Mouse (Mus musculus) left cerebral cortex, postnatal 10 days (tissue): ENCODE results near the gene Lyg2. TPM values are rescaled to one million over a fixed set of nuclear protein-coding genes. Genes with fewer than 3 reads are reported as not detected.

Experiments used
- DNase-seq, 2 experiments: peaks; one replicate each; pipeline ENCODE4 v3.0.0; 2021 to 2022; ENCODE audit warnings: low spot score in 2 of 2, mixed read lengths in 1 of 2; ENCODE audit errors: extremely low spot score in 1 of 2
- intact Hi-C: fragments of 180-260 bp; cut with DNase I; formaldehyde crosslinking; loops from one replicate; pipeline ENCODE4 v1.15.1; 2025
- total RNA-seq, 2 experiments: library from RNA; stranded (reverse); gene quantifications; 2 replicates each; pipeline ENCODE4 v1.2.3; 2021

The Lyg2 gene
- not detected for total RNA-seq

GRCm38 (mm10) chr1:37916393-37916792 lies at the start of gene Lyg2:
Gene Lyg2 (minus strand): TSS chr1:37916493.
- intact Hi-C loops: no loop called here
- no peak for DNase-seq

DNA sequence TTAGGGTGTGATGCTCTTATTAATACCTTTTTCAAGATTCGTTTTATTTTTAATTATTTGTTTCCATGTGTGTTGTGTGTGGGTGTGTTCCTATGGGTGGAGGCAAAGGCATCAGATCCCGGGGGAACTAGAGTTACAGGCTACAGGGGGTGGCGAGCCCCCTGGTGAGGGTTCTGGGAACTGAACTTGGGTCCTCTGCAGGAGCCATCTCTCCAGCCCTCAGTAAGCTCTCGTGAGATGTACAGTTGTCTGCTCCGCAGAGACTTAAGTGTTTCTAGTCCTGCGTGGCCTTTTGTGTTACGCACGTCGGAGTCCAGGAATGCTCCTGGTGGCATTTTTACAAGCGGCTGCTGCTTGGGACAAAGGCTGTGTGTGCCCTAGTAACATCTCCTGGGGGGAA lies 49.3 kb upstream of the Lyg2 start:
- no peak for DNase-seq
- intact Hi-C loops: no loop called here

DNA sequence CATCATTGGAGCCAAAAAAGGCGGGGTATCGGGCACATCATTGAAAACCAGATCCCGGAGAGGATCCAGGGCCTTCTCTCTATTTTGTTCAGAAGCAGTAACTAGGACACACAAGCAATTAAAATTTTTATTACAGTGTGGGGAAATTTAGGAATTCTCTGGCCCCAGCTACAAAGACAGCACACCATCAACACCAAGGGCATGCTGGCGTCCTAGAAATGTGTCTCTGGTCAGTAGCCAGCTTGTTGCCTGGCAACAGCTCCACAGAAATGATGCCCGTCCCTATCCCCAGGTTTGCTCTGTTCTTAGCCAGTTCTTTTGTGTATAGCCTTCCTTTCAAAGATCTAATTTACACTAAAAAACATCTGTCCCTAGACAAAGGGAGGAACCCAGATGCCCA lies 43.2 kb upstream of the Lyg2 start:
- intact Hi-C loops: no loop called here
- peak; percentile 27 to 34 for DNase-seq

- DNase-seq: no peak
- intact Hi-C loops: no loop called here
Observed at GRCm38 (mm10) chr1:37958516-37958915, 42.2 kb upstream of the Lyg2 start.

- intact Hi-C loops: no loop called here
Observed at GRCm38 (mm10) chr1:37957659-37958058, 41.4 kb upstream of the Lyg2 start, which contains the start of gene Lyg1. Gene Lyg1 (minus strand): TSS chr1:37957759.

GRCm38 (mm10) chr1:37956690-37957431 lies 40.6 kb upstream of the Lyg2 start:
- DNase-seq: peak; percentile 51 to 57
- intact Hi-C loops: no loop called here

More at GRCm38 (mm10) chr1:37957659-37958058, 41.4 kb upstream of the Lyg2 start, which contains the start of gene Lyg1:
- no peak for DNase-seq

DNA sequence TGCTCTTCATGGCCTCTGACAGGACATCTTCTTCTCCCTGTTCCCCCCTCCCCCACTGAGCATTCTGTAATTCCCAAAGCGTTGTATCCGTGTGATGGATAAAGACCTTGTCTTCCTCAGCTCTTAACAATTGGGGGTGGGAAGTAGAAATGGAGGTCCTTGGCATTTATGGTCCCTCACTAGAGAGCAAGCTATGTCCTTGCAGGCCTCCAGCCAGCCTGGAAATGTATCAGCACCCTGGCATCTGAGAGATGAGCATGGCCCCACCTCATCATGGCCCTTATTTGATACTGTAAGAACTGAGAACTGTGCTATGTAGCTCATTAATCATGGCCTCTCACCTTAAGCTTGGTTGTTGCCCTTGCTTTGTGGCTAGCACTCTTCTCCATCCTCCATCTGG lies 39.0 kb upstream of the Lyg2 start:
- intact Hi-C loops: no loop called here
- no peak for DNase-seq

GRCm38 (mm10) chr1:37954786-37955185 lies 38.5 kb upstream of the Lyg2 start:
- intact Hi-C loops: no loop called here

DNA sequence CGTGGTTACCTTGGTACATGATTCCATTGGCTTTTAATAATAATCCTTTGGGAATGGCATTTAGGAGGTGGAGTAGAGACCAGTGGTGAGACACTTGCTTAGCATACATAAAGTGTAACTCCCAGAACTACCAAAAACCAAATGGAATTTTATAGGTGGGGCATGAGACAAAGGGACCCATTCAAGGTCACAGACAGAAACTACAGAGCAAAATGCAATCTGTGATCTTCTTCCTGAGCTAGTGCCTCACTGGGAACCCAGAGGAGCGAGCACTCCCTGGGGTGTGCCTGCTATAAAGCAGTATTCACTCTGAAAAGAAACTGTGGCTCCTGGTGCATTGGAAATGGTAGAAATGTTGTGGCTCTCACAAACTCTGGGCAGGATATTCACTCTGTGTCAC lies 32.6 kb upstream of the Lyg2 start:
- DNase-seq: no peak
- intact Hi-C loops: no loop called here

More at GRCm38 (mm10) chr1:37954786-37955185, 38.5 kb upstream of the Lyg2 start:
- no peak for DNase-seq

GRCm38 (mm10) chr1:37931806-37932205 lies 15.5 kb upstream of the Lyg2 start:
- DNase-seq: no peak
- intact Hi-C loops: no loop called here

GRCm38 (mm10) chr1:37925971-37926370 lies 9.7 kb upstream of the Lyg2 start:
- DNase-seq: no peak
- intact Hi-C loops: loop anchor here (10.0 kb wide), 1 partner anchor 49 kb away; no protein-coding TSS in a partner anchor

GRCm38 (mm10) chr1:37922536-37922935 lies 6.2 kb upstream of the Lyg2 start:
- no peak for DNase-seq
- intact Hi-C loops: loop anchor here (10.0 kb wide), 1 partner anchor 52 kb away; no protein-coding TSS in a partner anchor

DNA sequence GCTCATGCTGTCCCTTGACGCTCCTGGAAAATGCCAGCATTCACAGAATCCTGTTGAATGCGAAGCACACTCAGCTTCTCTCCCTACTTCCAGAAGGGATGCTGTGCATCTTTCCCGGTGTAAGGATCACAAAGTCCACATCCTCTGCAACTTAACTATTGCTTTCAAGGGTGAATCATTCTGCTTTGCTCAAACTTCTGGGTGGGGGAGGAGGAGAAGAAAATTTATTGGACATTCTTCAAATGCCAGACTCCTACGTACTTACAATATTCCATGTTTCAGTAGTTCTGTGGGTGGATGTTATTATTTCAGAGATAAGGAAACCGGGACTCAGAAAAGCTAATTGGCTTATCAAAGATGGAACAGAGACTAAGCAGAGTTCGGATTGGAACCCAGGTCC lies 1.8 kb upstream of the Lyg2 start:
- intact Hi-C loops: no loop called here
- no peak for DNase-seq

DNA sequence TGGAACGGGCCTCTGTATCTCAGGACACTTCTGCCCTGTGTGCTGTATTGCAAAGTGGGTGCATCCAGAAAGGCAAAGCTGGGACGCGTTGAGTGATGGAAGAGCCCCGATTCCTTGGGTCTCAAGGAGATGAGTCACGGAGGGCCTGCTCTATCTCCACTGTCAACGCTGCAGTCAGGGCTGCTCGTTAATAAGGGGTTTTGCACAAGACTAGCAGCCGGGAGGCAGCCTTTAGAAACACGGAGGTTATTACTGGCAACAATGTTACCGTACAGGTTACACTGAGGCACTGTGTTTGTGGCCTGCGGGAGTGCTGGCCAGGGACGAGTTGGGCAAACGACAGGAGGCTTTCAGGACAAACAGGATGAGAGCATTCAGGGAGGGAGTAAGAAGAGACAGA lies 1.4 kb upstream of the Lyg2 start:
- DNase-seq: no peak
- intact Hi-C loops: no loop called here

DNA sequence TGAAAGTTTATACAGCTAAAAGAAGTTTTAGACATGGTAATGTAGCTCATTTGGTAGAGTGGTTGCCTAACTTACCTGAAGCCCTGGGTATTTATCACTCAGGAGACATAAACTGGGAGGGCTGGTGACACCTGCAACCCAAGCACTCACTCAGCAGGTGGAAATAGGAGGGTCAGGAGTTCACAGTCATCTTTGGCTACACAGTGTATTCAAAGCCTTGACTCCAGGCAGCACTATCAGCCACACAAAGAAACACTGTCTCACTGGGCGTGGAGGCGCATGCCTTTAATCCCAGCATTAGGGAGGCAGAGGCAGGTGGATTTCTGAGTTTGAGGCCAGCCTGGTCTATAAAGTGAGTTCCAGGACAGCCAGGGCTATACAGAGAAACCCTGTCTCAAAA lies 3.5 kb downstream of the Lyg2 start:
- intact Hi-C loops: no loop called here
- no peak for DNase-seq

DNA sequence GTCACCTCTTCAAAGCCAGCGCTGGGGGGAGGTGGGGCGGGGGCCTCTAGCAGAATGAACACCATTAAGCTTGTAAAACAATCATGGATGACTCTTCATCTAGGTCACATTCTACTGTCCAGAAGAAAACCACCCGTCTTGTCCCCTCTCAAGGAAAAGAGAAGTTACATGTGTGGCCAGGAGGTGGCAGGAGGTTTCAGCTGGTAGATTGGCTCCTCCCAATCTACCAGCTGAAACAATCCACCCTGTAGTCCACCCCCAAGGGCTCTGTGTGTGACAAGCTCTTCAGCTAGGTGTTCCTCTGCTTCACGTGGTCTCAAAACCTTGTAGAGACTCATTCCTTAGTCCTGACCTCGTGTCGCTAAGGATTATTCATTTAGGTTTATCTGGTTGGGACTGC lies 13.1 kb downstream of the Lyg2 start:
- DNase-seq: peak in 1 of 2 experiments; percentile 51
- intact Hi-C loops: loop anchor here (1.0 kb wide), 1 partner anchor 82 kb away; no protein-coding TSS in a partner anchor

- intact Hi-C loops: no loop called here
- DNase-seq: no peak
Observed at GRCm38 (mm10) chr1:37900288-37900687, 16.0 kb downstream of the Lyg2 start.

DNA sequence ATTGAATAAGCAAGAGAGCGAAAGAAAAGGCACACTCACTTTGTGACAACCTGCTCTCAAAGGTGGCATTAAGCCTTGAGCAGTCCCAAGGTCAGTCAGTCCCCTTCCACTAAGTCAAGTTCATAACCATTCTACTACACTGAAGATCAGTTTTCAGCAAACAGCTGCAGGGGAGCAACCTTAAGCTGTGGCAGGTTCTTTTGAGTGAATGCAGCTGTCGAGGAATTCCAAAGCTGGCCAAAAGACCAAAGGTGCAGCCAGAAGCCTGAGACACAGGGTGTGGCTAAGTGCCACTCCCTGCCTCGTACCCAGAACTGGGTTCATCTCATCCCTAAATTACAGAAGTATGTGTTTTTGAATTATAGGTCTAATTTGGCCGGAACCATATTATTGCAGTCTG lies 16.5 kb downstream of the Lyg2 start:
- intact Hi-C loops: no loop called here
- no peak for DNase-seq

DNA sequence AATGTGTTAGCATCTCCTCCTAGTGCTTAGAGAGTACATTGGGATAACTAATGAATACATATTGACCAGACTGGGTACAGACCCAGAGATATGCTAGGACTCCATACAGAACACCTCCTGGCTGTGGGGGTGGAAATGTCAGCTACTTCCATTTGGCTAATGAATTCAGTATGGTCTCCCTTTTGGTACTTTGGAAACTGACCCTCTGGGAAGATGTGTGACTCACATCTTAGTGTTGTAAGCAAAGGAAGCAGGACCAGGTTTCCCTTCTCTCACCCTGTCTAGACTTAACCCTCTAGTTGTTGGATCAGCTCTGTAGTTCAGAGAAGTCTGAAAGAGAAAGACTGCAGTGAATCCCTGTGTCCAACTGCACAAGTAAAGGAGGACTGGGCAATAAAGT lies 21.7 kb downstream of the Lyg2 start:
- intact Hi-C loops: no loop called here

DNA sequence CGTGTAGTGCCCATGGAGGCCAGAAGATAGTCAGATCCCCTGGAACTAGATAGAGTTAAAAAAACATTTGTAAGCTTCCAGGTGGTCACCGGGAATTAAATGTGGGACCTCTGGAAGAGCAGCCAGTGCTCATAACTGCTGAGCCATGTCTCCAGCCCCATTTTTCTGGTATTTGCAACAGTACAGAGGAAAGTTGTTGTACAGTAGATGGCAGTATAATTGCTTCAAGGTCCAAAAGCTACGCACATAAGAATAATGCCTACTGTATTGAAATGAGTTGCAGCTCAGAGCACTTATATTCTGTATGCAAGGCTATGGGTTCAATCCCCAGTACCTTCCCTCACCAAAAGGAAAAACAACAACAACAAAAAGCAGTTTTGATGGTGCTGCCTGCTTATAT lies 24.9 kb downstream of the Lyg2 start:
- intact Hi-C loops: loop anchor here (2.0 kb wide), 1 partner anchor 105 kb away; the partner anchor contains the start of gene Txndc9
- no peak for DNase-seq

More for the DNA sequence above, 21.7 kb downstream of the Lyg2 start:
- no peak for DNase-seq
